Mouse (Mus musculus) testis, postnatal 10 days (tissue): ENCODE measurements around the gene Pramef20.
"Not testable (repeated sequence)": the region's sequence is repeated elsewhere in the genome, so short reads cannot be mapped to it uniquely, and the experiment has no call there.

Source experiments
- DNase-seq: peaks from one replicate; pipeline ENCODE4 v3.0.0; 2021; ENCODE audit warnings: low spot score

Pramef20 gene

GRCm38 (mm10) chr4:144377911-144378310 is at the start of gene Pramef20:
Pramef20 (minus strand) TSS chr4:144377933.
- no peak for DNase-seq

GRCm38 (mm10) chr4:144424590-144424989 is 46.9 kb upstream of the Pramef20 start:
- no peak for DNase-seq

- DNase-seq: no peak
Observed at GRCm38 (mm10) chr4:144420644-144421043, 42.9 kb upstream of the Pramef20 start.

- no peak for DNase-seq
Observed at GRCm38 (mm10) chr4:144408290-144408689, 30.6 kb upstream of the Pramef20 start, which contains the start of gene Pramef12. Pramef12 (minus strand) TSS chr4:144408464.

GRCm38 (mm10) chr4:144406261-144406660 is 28.5 kb upstream of the Pramef20 start:
- DNase-seq: no peak

GRCm38 (mm10) chr4:144404456-144405086 is 26.8 kb upstream of the Pramef20 start:
- peak; percentile 70 for DNase-seq

GRCm38 (mm10) chr4:144402712-144403111 is 25.0 kb upstream of the Pramef20 start:
- DNase-seq: no peak

- no peak for DNase-seq
Observed at GRCm38 (mm10) chr4:144396316-144396715, 18.6 kb upstream of the Pramef20 start.

GRCm38 (mm10) chr4:144357642-144358041 is 20.1 kb downstream of the Pramef20 start, which contains the start of gene Gm13119:
Gm13119 (plus strand) TSS chr4:144357942.
- not testable (repeated sequence) for DNase-seq

- DNase-seq: not testable (repeated sequence)
Observed at GRCm38 (mm10) chr4:144335856-144336255, 41.9 kb downstream of the Pramef20 start.

GRCm38 (mm10) chr4:144329949-144330348 is 47.8 kb downstream of the Pramef20 start, which contains the start of gene Gm13128:
Gm13128 (plus strand) TSS chr4:144330249.
- not testable (repeated sequence) for DNase-seq
